21 mouse cellular contexts compared by ENCODE assay signal in genomic region chr11:89969131-89969530, GRCm38 (mm10). TPM values are rescaled to one million over a fixed set of nuclear protein-coding genes. Genes with fewer than 3 reads are reported as not detected.
A peak's percentile ranks its signal among the peaks of the same experiment; 100 is the strongest.
DNase-seq lines count a peak whose midpoint lies in the region; ATAC-seq lines count a peak whose summit lies in the region.
"Had no signal": no experiment of that assay in that cellular context is flagged by ENCODE, and none has a peak within 500 bp of the region (broad histone marks: within the 10 kb centered on the region; RNA-seq: fewer than 3 reads in every experiment).

No protein-coding gene starts in this region.

- intact Hi-C loops in heart, postnatal 14 days (cut with DNase I) = no loop called here

- H3K4me2 ChIP-seq in midbrain, embryonic 11.5 days = no peak overlapping the region

- ATAC-seq in midbrain, embryonic 11.5 days (ENCODE audit: low FRiP score) = no peak
- ATAC-seq: activated CD4-positive, CD25-positive, alpha-beta regulatory T cell, adult 4 months; CD4-positive, CD25-positive, alpha-beta regulatory T cell, adult 4 months; Patski had no signal

- no peaks in the 10 kb centered on the region for H3K27me3 ChIP-seq in heart, embryonic 10.5 days (ENCODE audit: insufficient read depth, poor library complexity, severe bottlenecking)
- no peaks in the 10 kb centered on the region for H3K27me3 ChIP-seq in midbrain, embryonic 11.5 days (ENCODE audit: control insufficient read depth, insufficient read depth, low read length)
- no peaks in the 10 kb centered on the region for H3K27me3 ChIP-seq in midbrain, embryonic 10.5 days (ENCODE audit: low read depth, poor library complexity, severe bottlenecking)
- H3K27me3 ChIP-seq: CH12.LX had no signal

- H3K4me3 ChIP-seq in heart, embryonic 10.5 days = no peak overlapping the region
- H3K4me3 ChIP-seq in midbrain, embryonic 11.5 days (ENCODE audit: low read depth, low read length) = no peak overlapping the region
- no peak overlapping the region for H3K4me3 ChIP-seq in midbrain, embryonic 10.5 days

- no peaks in the 10 kb centered on the region for H3K36me3 ChIP-seq in heart, embryonic 10.5 days
- no peaks in the 10 kb centered on the region for H3K36me3 ChIP-seq in midbrain, embryonic 11.5 days (ENCODE audit: control insufficient read depth, insufficient read depth, low read length)
- no peaks in the 10 kb centered on the region for H3K36me3 ChIP-seq in midbrain, embryonic 10.5 days
- H3K36me3 ChIP-seq: G1E had no signal

- H3K4me1 ChIP-seq in heart, embryonic 10.5 days = no peaks in the 10 kb centered on the region
- no peaks in the 10 kb centered on the region for H3K4me1 ChIP-seq in midbrain, embryonic 11.5 days (ENCODE audit: control insufficient read depth, insufficient read depth, low read length)
- H3K4me1 ChIP-seq in midbrain, embryonic 10.5 days = peaks cover 7% of the 10 kb centered on the region

- peak; percentile 74 for DNase-seq in heart, adult 11 months
- DNase-seq in heart, postnatal 14 days = no peak
- peak; percentile 53 for DNase-seq in heart, embryonic 10.5 days (ENCODE audit: low spot score)
- DNase-seq in heart, adult 18-20 months = no peak
- DNase-seq in midbrain, embryonic 11.5 days (ENCODE audit: low spot score, missing footprints) = peak; percentile 35
- no peak for DNase-seq in midbrain, embryonic 10.5 days (ENCODE audit: low spot score)
- DNase-seq: adrenal gland, adult 2 months; adrenal gland, adult 8-10 months; adrenal gland, postnatal 10 days; adrenal gland, postnatal 14 days; adrenal gland, postnatal 25 days; adrenal gland, postnatal 36 days; B cell, adult 2 months; cerebellum, adult 11 months; cerebellum, adult 11-12 months; cerebellum, adult 18-20 months had no signal

- 69% methylated on average over 4 of the region's 4 CpGs for WGBS in heart, embryonic 10.5 days
- 82% methylated on average over 4 of the region's 4 CpGs for WGBS in midbrain, embryonic 11.5 days
- WGBS in midbrain, embryonic 10.5 days = 82% methylated on average over 4 of the region's 4 CpGs

- H3K9me3 ChIP-seq in heart, embryonic 10.5 days = no peaks in the 10 kb centered on the region
- no peaks in the 10 kb centered on the region for H3K9me3 ChIP-seq in midbrain, embryonic 11.5 days (ENCODE audit: control insufficient read depth, low read length)
- no peaks in the 10 kb centered on the region for H3K9me3 ChIP-seq in midbrain, embryonic 10.5 days (replicated peaks)
- H3K9me3 ChIP-seq: G1E had no signal

- H3K27ac ChIP-seq in heart, embryonic 10.5 days = no peak overlapping the region
- H3K27ac ChIP-seq in midbrain, embryonic 11.5 days (ENCODE audit: low read depth, low read length) = no peak overlapping the region
- no peak overlapping the region for H3K27ac ChIP-seq in midbrain, embryonic 10.5 days (replicated peaks)

- no peak overlapping the region for H3K9ac ChIP-seq in midbrain, embryonic 11.5 days (ENCODE audit: low read length)

RNA-seq across cellular contexts. Expression of gene Pctp, which starts 33.6 kb away (rescaled TPM):
- total RNA-seq in heart, postnatal 14 days (2021) = 1 to 10 TPM; 4.0 to 4.1 TPM
- 26.2 and 28.5 TPM in 2 replicates for polyA plus RNA-seq in heart, embryonic 10.5 days (2016; fragmentation: Nextera tagmentation; extraction: Ambion mirVana)
- total RNA-seq in heart, adult 18-20 months (2021) = 1 to 10 TPM; 4.0 to 4.7 TPM
- 7.7 and 8.3 TPM in 2 replicates for polyA plus RNA-seq in midbrain, embryonic 11.5 days (2014; fragmentation: Nextera tagmentation; extraction: Ambion mirVana)
- 16.4 and 20.2 TPM in 2 replicates for polyA plus RNA-seq in midbrain, embryonic 10.5 days (2016; fragmentation: Nextera tagmentation; extraction: Ambion mirVana)

Comparison
In these comparisons a context has a peak if more than half of its experiments do, and no peak if none do; other contexts are left out.
1. DNase-seq: peak in heart, adult 11 months (single experiment), heart, embryonic 10.5 days (single experiment) and midbrain, embryonic 11.5 days (single experiment); none in heart, postnatal 14 days (0 of 2), heart, adult 18-20 months (0 of 2) and midbrain, embryonic 10.5 days (single experiment).